Mouse (Mus musculus): ENCODE measurements around the gene Lmo7. TPM values are rescaled to one million over a fixed set of nuclear protein-coding genes. Genes with fewer than 3 reads are reported as not detected.

The Lmo7 gene
- polyA plus RNA-seq, 1 experiment from 2014 or later, result 2.8 TPM

GRCm38 (mm10) chr14:101901976-101902375, 172.2 kb downstream of the Lmo7 start:
- Histone ChIP-seq H3K27ac (ENCODE audit: low read depth) (no peak overlapping the region), H3K4me3 (ENCODE audit: low read depth, low read length) (no peak overlapping the region), H3K27me3 (ENCODE audit: insufficient read depth, low read length) (no peaks in the 10 kb centered on the region), H3K9ac (replicated peaks) (no peak overlapping the region), H3K4me2 (ENCODE audit: low read depth, low read length) (no peak overlapping the region), H3K9me3 (ENCODE audit: low read length) (no peaks in the 10 kb centered on the region), H3K36me3 (replicated peaks; ENCODE audit: insufficient read depth, low read length) (0 out of 2 replicates have a peak, but pooled peaks cover 6% of the 10 kb centered on the region), H3K4me1 (ENCODE audit: insufficient read depth) (no peaks in the 10 kb centered on the region)
- 66% methylated on average over 7 of the region's 7 CpGs for WGBS (ENCODE audit: insufficient replicate concordance)
- ATAC-seq (no peak), DNase-seq (no peak)
- TF ChIP-seq EP300 (IDR thresholded peaks at IDR 0.05; ENCODE audit: low read depth), result no peak
- TF ChIP-seq CTCF (IDR thresholded peaks at IDR 0.05; ENCODE audit: low read depth), result no peak

GRCm38 (mm10) chr14:101903722-101904121, 174.0 kb downstream of the Lmo7 start:
- ATAC-seq (no peak), DNase-seq (no peak)
- Histone ChIP-seq H3K4me2 (ENCODE audit: low read depth, low read length) (no peak overlapping the region), H3K27ac (ENCODE audit: low read depth) (no peak overlapping the region), H3K9ac (replicated peaks) (no peak overlapping the region), H3K27me3 (ENCODE audit: insufficient read depth, low read length) (no peaks in the 10 kb centered on the region), H3K4me3 (ENCODE audit: low read depth, low read length) (no peak overlapping the region), H3K36me3 (replicated peaks; ENCODE audit: insufficient read depth, low read length) (peaks cover 7% of the 10 kb centered on the region; the same call in 1 of the 2 replicates), H3K4me1 (ENCODE audit: insufficient read depth) (no peaks in the 10 kb centered on the region), H3K9me3 (ENCODE audit: low read length) (no peaks in the 10 kb centered on the region)
- TF ChIP-seq EP300 (IDR thresholded peaks at IDR 0.05; ENCODE audit: low read depth), result no peak
- WGBS (ENCODE audit: insufficient replicate concordance), result 77% methylated on average over 5 of the region's 5 CpGs

- WGBS (ENCODE audit: insufficient replicate concordance), result 74% methylated on average over 7 of the region's 7 CpGs
- Histone ChIP-seq H3K9me3 (ENCODE audit: low read length) (no peaks in the 10 kb centered on the region), H3K27ac (ENCODE audit: low read depth) (no peak overlapping the region), H3K4me1 (ENCODE audit: insufficient read depth) (no peaks in the 10 kb centered on the region), H3K36me3 (replicated peaks; ENCODE audit: insufficient read depth, low read length) (peaks cover 3% of the 10 kb centered on the region; the same call in 1 of the 2 replicates), H3K9ac (replicated peaks) (no peak overlapping the region), H3K4me2 (ENCODE audit: low read depth, low read length) (no peak overlapping the region), H3K4me3 (ENCODE audit: low read depth, low read length) (no peak overlapping the region), H3K27me3 (ENCODE audit: insufficient read depth, low read length) (no peaks in the 10 kb centered on the region)
- no peak for TF ChIP-seq EP300 (IDR thresholded peaks at IDR 0.05; ENCODE audit: low read depth)
- TF ChIP-seq CTCF (IDR thresholded peaks at IDR 0.05; ENCODE audit: low read depth), result no peak
- ATAC-seq (no peak), DNase-seq (no peak)
Observed at GRCm38 (mm10) chr14:101911983-101912382, 182.2 kb downstream of the Lmo7 start.

- Histone ChIP-seq H3K9ac (replicated peaks) (no peak overlapping the region), H3K27ac (ENCODE audit: low read depth) (no peak overlapping the region), H3K4me1 (ENCODE audit: insufficient read depth) (no peaks in the 10 kb centered on the region), H3K27me3 (ENCODE audit: insufficient read depth, low read length) (no peaks in the 10 kb centered on the region), H3K4me2 (ENCODE audit: low read depth, low read length) (no peak overlapping the region), H3K4me3 (ENCODE audit: low read depth, low read length) (no peak overlapping the region), H3K9me3 (ENCODE audit: low read length) (no peaks in the 10 kb centered on the region), H3K36me3 (replicated peaks; ENCODE audit: insufficient read depth, low read length) (peaks cover 3% of the 10 kb centered on the region; the same call in 1 of the 2 replicates)
- ATAC-seq, result no peak
- no peak for TF ChIP-seq CTCF (IDR thresholded peaks at IDR 0.05; ENCODE audit: low read depth)
- no peak for TF ChIP-seq EP300 (IDR thresholded peaks at IDR 0.05; ENCODE audit: low read depth)
- no peak for DNase-seq
- 72% methylated on average over 3 of the region's 3 CpGs for WGBS (ENCODE audit: insufficient replicate concordance)
Observed at GRCm38 (mm10) chr14:101912392-101912791, 182.6 kb downstream of the Lmo7 start.

GRCm38 (mm10) chr14:101914321-101914720, 184.6 kb downstream of the Lmo7 start:
- TF ChIP-seq CTCF (IDR thresholded peaks at IDR 0.05; ENCODE audit: low read depth) (no peak), EP300 (IDR thresholded peaks at IDR 0.05; ENCODE audit: low read depth) (no peak)
- Histone ChIP-seq H3K36me3 (replicated peaks; ENCODE audit: insufficient read depth, low read length) (no peaks in the 10 kb centered on the region), H3K9ac (replicated peaks) (no peak overlapping the region), H3K27me3 (ENCODE audit: insufficient read depth, low read length) (no peaks in the 10 kb centered on the region), H3K27ac (ENCODE audit: low read depth) (no peak overlapping the region), H3K4me3 (ENCODE audit: low read depth, low read length) (no peak overlapping the region), H3K4me1 (ENCODE audit: insufficient read depth) (no peaks in the 10 kb centered on the region), H3K4me2 (ENCODE audit: low read depth, low read length) (no peak overlapping the region), H3K9me3 (ENCODE audit: low read length) (no peaks in the 10 kb centered on the region)
- ATAC-seq, result no peak
- no peak for DNase-seq

- no peak for ATAC-seq
- Histone ChIP-seq H3K4me1 (ENCODE audit: insufficient read depth) (no peaks in the 10 kb centered on the region), H3K36me3 (replicated peaks; ENCODE audit: insufficient read depth, low read length) (no peaks in the 10 kb centered on the region), H3K27me3 (ENCODE audit: insufficient read depth, low read length) (no peaks in the 10 kb centered on the region), H3K27ac (ENCODE audit: low read depth) (no peak overlapping the region), H3K4me2 (ENCODE audit: low read depth, low read length) (no peak overlapping the region), H3K4me3 (ENCODE audit: low read depth, low read length) (no peak overlapping the region), H3K9ac (replicated peaks) (no peak overlapping the region), H3K9me3 (ENCODE audit: low read length) (no peaks in the 10 kb centered on the region)
- DNase-seq, result no peak
- WGBS (ENCODE audit: insufficient replicate concordance), result 54% methylated on average over 8 of the region's 8 CpGs
- no peak for TF ChIP-seq CTCF (IDR thresholded peaks at IDR 0.05; ENCODE audit: low read depth)
- TF ChIP-seq EP300 (IDR thresholded peaks at IDR 0.05; ENCODE audit: low read depth), result no peak
Observed at GRCm38 (mm10) chr14:101915867-101916266, 186.1 kb downstream of the Lmo7 start.

- DNase-seq (no peak), ATAC-seq (no peak)
- Histone ChIP-seq H3K27ac (ENCODE audit: low read depth) (no peak overlapping the region), H3K4me1 (ENCODE audit: insufficient read depth) (no peaks in the 10 kb centered on the region), H3K36me3 (replicated peaks; ENCODE audit: insufficient read depth, low read length) (no peaks in the 10 kb centered on the region), H3K4me2 (ENCODE audit: low read depth, low read length) (no peak overlapping the region), H3K4me3 (ENCODE audit: low read depth, low read length) (no peak overlapping the region), H3K9ac (replicated peaks) (no peak overlapping the region), H3K9me3 (ENCODE audit: low read length) (no peaks in the 10 kb centered on the region), H3K27me3 (ENCODE audit: insufficient read depth, low read length) (no peaks in the 10 kb centered on the region)
- WGBS (ENCODE audit: insufficient replicate concordance), result 83% methylated on average over 5 of the region's 5 CpGs
- TF ChIP-seq CTCF (IDR thresholded peaks at IDR 0.05; ENCODE audit: low read depth) (no peak), EP300 (IDR thresholded peaks at IDR 0.05; ENCODE audit: low read depth) (no peak)
Observed at GRCm38 (mm10) chr14:101918471-101918870, 188.7 kb downstream of the Lmo7 start.
